Mouse (Mus musculus) adrenal gland, adult 2 months (tissue): Measurements from ENCODE around the gene Cngb1. TPM values are rescaled to one million over a fixed set of nuclear protein-coding genes. Genes with fewer than 3 reads are reported as not detected.

Experiments
- DNase-seq: peaks from one replicate; pipeline ENCODE4 v3.0.0; 2021
- polyA plus RNA-seq: library from polyadenylated mRNA; depleted of rRNA; stranded (reverse); fragments of >200 nt; gene quantifications from 2 replicates; pipeline ENCODE4 v1.2.3, GENCODE M21; 2012
- total RNA-seq, 2 experiments: library from RNA; stranded (reverse); gene quantifications; 2 replicates each; pipeline ENCODE4 v1.2.3; 2021

Cngb1 gene
- total and polyA plus RNA-seq, 3 experiments = 0.55 to 1.1 (median 0.57) TPM

DNA sequence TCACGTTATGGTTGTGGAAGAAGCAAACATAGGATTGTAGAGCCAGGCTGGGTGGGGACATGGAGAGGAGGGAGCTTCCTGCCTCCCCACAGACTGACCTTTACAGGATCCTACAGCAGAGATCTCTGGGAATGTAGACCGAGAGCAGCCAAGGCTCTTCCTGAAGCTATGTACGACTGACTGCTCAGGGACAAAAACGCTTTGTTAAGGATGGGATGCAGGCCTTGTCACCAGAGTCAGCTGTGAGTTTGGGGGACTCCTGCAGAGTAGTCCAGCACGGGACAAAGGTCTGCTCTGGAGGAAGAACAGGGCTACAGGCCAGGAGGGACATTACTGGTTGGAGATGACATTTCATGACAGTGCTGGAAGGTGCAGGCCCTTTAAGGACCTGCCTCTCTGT is 18.3 kb upstream of the Cngb1 start:
- no peak for DNase-seq

DNA sequence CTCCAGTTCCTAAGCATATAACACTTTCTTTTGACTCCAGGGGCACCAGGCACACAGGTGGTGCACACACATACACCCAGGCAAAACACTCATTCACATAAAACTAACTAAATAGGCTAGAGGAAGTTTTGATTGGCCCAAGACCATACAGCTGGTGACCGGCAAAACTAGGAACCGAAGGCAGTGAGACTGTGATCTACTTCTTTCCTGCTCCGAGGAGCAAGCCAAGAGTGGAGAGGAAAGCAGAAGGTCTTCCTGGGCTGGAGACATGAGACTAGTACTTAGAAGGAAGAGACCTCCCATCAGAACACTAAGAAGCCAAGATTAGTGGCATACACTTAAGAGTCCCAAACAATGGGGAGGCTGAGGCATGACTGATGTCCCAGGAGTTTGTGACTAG is 16.8 kb upstream of the Cngb1 start:
- DNase-seq = no peak

DNA sequence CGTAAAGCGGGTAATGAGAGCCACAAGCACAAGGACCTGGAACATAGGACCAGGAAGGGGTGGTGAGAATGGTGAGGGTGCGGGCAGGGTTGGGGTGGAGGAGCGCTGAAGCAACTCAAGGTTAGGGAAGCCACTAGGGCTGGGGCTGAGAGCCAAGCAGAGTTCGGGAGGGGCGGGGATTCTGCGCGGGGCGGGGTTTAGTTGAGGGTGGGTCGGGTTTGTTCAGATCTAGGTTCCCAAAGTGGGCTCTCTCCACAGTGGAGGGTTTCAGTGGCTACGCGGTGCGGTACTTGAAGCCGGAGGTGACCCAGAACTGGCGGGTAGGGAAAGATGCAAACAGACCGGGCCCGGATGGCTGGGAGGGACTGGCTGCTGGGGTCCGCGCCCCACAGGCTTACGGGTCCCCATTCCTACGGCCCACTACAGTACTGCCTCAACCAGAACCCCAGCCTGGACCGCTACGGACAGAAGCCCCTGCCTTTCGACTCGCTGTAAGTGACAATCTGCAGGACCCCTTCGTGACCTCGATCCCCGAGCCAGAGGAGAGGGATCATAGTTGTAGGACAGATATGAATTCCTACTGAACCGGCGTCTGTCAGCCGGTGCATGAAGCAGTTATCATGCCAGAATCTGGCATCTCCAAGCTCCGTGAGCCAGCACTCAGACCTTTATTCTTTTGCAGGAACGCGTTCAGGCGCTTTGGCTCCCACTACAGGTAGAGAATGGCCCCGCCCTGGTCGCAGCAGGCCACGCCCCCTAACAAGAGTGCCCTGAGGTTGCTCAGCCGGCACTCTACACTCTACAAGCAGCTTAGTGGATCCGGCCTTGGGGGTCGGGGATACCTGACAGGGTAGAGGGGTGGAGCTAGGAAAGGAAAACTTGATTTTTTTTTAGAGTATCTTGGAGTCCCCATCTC is 14.1 kb upstream of the Cngb1 start:
- peak; percentile 77 for DNase-seq

DNA sequence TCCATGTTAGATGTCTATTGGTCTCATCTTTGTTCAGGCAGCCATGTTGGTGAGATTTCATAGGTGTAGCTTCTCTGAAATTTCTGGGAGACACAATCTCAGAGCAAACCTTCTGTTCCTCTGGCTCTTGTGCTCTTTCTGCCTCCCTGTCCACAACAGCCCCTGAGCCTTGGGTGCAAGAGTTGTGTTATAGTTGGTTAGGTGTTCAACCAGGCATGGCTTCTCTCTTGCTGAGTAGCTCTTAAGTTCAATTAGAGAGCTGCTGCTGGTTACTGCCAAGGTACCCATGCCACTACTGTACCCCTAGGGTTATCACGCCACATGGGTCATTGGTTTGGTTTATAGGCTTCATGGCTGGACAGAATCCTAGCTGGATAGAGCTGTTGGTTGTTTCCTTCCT is 9.0 kb upstream of the Cngb1 start:
- no peak for DNase-seq

DNA sequence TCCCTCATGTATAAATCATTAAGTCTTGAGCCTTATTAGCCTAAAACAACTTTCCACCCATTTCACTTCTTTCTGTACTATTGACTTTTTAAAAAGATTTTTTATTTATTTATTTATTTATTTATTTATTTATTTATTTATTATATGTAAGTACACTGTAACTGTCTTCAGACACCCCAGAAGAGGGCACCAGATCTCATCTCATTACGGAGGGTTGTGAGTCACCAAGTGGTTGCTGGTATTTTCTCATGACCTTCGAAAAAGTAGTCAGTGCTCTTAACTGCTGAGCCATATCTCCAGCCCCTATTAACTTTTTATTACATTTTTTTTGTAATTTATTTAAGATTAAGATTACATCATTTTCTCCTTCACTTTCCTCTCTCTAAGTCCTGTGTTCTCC is 8.3 kb upstream of the Cngb1 start:
- peak; percentile 71 for DNase-seq

DNA sequence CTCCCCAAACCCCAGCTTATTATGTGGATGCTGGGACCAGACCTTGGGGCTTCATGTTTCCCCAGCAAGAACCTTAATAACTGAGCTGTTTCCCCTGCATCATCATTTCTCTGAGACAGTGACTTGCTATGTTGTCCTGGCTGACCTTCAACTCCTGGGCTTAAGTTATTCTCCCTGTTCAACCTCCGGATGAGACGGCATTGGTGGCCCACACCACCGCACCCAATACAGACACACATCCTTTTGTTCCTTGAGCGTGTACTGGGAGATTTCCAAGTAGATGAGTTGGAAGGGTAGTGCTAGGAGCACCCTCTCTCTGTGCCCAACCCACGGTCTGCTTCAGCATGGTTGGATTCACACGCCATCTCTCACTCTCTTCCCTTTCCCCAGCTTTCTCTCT is 7.5 kb upstream of the Cngb1 start:
- DNase-seq = no peak

DNA sequence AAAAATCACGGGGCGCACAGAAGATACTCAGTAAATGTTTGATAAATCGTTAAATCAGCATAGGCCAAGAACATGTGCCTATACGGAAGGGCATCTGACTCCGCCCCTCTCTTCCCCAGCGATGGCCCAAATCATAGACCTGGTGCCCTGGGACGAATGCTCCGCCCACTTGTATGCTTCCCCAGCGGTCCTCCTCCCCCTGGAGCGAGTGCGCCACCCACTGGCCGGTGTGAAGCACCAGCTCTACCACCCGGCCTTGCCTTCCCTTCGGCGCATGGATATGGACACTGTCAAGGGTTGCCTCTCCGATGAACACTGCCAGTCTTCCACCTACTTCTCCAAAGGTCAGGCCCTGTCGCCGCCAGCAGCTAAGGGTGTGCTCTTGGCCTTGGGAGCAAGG is 6.5 kb upstream of the Cngb1 start:
- peak; percentile 65 for DNase-seq

DNA sequence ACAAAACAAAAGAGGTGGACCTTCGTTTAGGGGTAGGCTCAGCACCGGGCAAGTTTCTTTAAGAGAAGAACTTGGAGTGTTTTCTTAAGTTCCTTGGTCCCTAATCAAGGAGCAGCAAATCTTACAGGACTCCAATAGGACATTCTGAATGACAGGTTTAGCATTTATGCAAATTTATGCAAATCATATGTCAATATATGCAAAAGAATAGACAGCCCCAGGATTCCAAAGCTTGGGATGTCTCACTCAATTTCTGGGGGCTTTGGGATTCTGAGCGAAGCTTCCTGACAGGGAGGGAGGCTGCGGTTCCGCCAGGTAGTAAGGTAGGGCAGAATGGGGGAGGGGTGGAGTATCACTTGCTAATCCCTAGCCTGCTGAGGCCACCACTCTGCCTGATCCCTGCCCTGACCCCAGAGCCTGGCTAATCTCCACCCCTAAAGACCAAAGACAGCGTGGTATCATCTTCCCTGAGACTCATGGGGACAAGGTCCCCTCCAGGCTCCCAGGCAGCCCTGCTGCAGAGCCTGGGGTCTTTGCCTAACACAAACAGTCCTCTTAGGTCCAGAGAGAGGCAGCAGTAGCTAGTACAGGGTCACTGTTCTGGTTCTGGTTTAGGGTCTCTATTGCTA is 4.1 kb upstream of the Cngb1 start, which contains the start of gene Tepp:
Gene Tepp (plus strand): TSS at position 225 of the 629 bp plus-strand sequence.
- no peak for DNase-seq

DNA sequence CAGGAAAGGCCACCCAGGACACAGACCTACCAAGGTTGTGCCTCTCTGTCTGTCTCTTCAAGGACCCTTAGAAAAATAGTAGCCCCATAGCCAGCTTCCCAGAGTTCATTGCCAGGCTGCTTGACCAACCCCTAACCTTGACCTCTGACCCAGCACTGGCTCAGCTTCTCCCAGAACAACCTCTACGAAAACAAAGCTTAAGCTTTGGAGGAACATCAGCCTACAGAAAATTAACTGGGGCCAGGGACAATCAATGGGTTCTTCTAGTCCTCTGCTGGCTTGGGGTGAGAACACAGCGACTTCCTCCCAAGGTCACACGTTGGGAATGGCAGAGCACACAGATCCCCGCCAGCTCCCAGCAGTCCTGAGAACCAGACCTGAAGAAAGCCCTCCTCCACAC is 859 bp downstream of the Cngb1 start:
- DNase-seq = peak; percentile 49

DNA sequence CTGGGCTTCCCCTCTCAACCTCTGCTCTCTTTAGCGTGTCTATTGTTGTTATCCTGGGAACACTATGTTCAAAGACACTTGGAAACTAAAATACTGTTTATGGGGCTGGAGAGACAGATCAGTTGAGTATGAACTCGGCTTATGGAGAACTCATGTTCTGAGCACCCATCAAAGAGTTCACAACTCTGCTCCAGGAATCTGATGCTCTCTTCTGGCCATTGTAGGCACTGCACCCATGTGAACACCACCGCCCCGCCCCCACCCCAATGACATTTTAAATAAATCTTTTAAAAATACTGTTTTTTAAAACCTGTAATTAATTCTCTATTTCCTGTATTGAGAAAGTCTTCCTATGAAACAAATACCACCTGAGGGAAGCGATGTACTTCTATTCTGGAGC is 4.0 kb downstream of the Cngb1 start:
- DNase-seq = no peak

DNA sequence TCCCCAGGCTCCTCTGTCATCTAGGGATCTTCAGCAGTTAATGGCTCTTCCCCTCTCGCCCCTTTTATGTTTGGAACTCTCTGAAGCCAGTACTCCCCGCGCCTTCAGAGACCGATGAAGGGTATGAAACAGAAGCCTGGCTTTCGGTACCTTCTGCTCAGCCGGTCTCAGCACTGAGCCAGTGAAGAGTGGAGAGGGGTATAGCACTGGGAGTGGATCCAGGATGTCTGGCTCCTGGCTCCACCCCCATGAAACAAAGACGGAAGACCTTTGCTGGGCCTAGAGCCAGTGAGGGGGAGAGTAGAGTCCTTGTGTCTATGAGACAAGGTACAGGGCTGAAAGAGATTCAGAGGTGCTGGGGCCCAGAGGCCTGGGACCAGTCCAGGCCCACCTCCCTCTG is 12.5 kb downstream of the Cngb1 start:
- peak; percentile 33 for DNase-seq

DNA sequence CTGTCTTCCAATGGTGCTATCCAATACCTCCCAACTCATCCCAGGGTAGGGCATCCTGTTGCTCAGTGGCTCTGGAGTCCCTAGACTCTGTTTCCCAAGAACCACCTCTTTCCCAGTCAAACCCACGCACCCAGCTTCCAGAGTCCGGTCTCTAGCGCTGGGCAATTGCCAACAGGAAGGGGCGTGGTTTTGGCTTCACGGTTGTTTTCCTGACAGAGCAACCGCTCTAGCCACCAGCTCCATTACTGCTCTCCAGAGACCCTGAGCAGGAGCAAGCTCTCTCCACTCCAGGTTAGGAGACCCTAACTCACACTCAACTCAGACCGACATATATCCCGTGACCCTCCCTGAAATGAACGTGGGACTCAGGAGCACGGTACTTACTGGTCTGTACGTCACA is 13.2 kb downstream of the Cngb1 start:
- peak; percentile 81 for DNase-seq

DNA sequence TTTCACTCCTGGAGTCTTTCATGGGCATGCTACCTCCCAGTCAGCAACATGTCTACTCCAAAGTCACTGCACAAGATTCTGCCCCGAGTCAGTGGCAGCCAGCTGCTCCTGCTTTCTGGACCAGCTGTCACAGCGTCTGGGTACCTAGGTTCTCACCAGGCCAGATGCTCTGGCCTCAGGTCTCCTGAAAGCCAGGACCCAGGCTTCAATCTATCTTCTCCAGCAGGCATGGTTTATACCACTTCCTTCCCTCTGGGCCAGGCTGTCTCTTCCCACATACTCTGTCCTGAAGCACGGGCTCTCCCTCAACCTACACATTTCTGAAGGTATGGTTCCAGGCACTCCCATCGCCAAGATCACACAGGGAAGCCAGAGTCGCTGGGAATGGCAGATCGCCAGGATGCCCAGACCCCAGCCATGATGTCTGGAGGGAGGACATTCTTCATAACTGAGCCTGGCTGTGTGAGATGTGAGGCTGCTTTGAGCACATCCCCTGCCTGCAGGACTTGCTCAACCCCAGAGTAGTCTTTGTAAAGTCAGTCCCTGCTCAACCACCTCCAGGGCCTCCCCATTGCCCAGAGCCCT is 17.2 kb downstream of the Cngb1 start:
- no peak for DNase-seq

DNA sequence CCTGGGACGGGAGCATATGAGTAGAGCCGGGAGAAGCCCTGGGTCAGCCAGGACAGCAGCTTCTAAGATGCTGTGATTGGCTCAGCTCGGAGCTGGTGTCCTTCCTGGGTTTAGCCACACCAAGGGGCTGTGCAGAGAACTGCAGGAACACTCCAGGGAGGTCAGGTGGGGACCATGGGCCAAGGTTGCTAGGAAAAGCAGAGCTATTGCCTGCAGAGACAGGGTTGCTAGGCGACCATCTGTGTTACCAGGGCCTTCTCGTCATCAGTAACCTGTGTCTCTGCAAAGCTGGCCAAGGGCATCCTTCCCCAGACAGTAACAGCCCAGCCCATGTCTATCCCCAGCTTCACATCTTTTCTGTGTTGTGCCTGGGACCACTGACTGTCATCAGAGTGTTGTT is 24.9 kb downstream of the Cngb1 start:
- no peak for DNase-seq

DNA sequence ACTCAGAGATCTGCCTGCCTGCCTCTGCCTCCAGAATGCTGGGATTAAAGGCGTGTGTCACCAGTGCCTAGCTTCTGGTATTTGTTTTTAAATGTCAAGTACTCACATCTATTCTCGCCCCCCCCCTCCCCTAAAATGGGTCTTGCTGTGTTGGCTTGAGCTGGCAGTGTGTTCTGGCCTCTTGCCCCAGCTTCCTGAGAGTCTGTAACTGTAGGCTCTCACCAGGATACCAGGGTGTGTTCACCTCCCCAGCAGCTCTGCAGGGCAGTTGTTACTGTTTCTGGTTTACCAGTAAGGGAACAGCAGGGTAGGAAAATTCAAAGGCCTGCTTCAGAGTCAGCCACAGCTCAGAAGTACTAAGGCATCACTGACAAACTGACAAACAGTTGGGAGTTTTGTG is 33.5 kb downstream of the Cngb1 start:
- peak; percentile 17 for DNase-seq

DNA sequence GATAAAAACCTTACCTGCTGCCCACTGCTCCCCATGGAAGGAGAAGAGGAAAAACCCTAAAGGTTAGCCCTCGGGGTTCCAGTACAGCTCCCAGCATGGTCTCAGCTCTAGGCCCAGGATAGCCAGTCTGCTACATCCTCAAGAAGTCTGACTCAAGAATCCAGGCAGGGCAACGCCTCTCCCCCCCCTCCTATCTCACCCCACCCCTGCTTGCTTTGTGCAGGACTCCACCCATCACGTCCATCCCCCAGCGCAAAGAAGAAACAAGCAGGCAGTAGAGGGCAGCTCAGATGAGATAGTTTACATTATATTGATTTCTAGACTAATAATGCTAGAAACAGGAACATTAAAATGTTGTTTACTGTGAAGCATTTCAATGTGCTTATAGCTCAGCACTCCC is 34.5 kb downstream of the Cngb1 start:
- DNase-seq = no peak

DNA sequence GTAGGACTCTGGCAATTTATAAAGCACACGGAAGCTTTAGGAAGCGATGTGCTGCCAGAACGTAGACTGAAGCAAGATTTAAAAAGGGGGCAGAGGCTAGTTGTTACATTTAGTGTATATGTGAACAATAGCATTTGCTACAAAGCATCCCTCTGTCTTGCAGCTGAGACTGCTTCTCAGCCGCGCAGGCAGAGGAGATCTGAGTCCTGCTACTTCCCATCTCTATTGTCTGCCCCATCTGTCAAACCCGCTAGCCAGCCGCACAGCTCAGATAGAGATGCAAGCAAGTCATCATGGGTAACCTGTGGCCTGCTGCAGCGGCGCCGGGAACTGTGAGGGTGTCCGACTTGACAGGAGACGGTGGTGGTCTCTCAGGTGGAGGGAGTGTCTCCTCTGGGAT is 35.9 kb downstream of the Cngb1 start:
- no peak for DNase-seq

DNA sequence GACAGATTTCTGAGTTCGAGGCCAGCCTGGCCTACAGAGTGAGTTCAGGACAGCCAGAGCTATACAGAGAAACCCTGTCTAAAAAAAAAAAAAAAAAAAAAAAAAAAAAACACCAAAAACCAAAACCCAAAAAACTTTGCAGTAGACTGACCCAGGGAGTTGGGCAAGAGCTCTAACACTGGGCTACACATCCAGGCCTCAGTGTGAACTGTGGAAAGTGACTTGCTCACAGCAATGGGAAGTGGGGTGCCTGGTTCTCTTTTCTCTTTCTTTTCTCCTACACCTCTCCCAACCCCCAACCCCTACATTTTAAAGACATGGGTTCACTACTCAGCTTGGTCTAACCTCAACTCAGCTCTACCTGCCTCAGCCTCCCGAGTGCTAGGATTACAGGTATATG is 44.2 kb downstream of the Cngb1 start:
- no peak for DNase-seq

DNA sequence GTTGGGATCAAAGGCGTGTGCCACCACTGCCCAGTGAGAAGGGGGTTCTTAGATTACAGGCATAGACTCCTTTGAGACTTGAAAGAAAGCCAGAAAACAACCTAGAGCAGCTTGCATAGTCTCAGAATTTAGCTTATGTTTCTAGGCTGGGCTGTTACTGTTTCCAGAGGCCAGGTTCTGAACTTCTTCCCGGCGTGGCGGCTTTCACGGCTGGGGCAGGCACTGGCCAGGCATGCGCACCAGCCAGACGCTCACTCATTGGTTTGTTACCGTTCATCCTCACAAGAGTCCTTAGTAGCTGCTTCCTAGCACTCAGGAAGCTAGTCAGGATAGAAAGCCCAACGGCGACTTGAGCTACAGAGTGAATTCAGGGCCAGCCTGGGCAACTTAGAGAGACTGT is 50.8 kb downstream of the Cngb1 start:
- DNase-seq = no peak

DNA sequence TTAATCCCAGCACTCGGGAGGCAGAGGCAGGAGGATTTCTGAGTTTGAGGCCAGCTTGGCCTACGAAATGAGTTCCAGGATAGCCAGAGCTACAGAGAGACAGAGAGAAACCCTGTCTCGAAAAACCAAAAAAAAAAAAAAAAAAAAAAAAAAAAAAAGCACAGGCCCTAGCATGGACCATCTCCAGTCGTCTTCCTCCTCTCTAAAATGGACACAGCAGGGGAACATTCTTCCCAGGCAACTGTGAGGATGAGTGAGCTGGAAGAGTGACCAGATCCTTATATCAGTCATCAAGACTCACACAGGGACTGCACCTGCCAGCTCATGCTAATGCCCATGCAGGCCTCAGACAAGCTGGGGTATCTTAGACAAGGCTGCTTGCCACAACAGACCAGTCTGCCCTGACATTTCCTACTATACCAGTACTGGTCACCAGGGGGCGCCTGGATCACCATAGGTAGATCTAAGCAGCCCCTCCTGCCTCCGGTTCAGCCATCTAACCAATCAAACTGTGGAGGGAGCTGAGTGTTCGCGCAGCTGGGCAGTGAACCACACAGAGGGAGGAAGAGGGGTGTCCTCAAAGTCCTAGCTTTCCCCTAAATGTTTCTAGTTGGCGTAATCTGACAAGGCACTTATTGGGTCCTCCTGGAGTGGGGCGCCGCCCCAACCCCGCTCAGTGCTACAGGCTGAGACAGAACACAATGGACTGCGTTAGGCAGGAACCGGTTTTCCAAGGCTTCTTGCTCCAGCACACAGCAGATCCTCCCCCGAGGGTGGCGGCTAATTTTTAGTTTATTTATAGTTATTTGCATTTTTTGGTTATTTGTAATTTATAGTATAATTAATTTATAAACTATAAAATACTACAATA is 51.6 kb downstream of the Cngb1 start:
- peak; percentile 95 for DNase-seq

DNA sequence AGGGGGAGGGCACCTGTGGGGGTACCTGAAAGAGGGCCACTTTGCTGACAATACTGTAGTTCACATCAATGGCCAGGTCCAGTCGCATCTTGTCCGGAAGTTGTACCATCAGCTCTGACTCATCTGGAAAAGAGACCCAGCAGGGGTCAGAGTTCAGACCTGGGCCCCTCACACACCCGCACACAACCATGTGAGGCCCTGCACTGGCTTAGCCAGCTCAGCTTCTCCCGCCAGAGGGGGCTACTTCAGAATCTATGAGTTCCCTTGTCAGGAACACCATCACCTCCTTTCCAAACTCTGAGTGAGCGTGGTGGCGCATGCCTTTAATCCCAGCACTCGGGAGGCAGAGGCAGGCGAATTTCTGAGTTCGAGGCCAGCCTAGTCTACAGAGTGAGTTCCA is 54.3 kb downstream of the Cngb1 start:
- DNase-seq = no peak

DNA sequence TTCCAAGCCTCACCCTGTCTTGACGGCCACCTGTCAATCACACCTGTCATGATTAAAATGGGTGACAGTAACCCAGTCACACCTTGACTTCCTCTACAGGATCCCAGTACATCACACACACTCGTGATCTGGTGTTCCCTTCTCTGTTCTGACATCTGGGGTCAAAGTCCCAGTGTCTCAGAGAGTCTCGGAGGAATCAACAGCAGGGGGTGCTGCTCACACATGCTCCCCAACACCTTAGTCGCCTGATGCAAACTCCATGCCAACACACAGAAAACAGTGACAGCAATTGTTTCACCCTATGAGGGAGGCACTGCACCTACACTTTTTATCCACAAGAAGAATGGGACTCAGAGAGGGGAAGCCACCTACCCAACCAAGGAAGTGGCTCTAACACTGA is 56.5 kb downstream of the Cngb1 start:
- DNase-seq = no peak
